Mouse (Mus musculus): ENCODE results near the gene Spink4. TPM values are rescaled to one million over a fixed set of nuclear protein-coding genes. Genes with fewer than 3 reads are reported as not detected.

Spink4 gene
- total and polyA plus RNA-seq, 2 experiments from 2014 or later, result 7.7 TPM; not detected in 1

- Histone ChIP-seq H3K36me3 (replicated peaks; ENCODE audit: control insufficient read depth, insufficient read depth, low read length) (peaks cover 54% of the 10 kb centered on the region), H3K4me2 (ENCODE audit: low read depth, low read length) (no peak overlapping the region)
- no peak for TF ChIP-seq CTCF (IDR thresholded peaks at IDR 0.05; ENCODE audit: low read depth)
- TF ChIP-seq EP300 (IDR thresholded peaks at IDR 0.05; ENCODE audit: low read depth), result no peak
These were observed 59.6 kb downstream of the Spink4 start for GRCm38 (mm10) chr4:40979430-40979829.

More at GRCm38 (mm10) chr4:40979430-40979829, 59.6 kb downstream of the Spink4 start:
- ATAC-seq (ENCODE audit: insufficient read depth, low read depth) (no peak), DNase-seq (ENCODE audit: low spot score) (no peak)
- Histone ChIP-seq H3K27me3 (ENCODE audit: control insufficient read depth, insufficient read depth, low read length) (no peaks in the 10 kb centered on the region), H3K4me3 (ENCODE audit: low read depth, low read length) (no peak overlapping the region), H3K9me3 (replicated peaks; ENCODE audit: control insufficient read depth, low read length) (no peaks in the 10 kb centered on the region), H3K9ac (replicated peaks; ENCODE audit: low read depth, low read length) (no peak overlapping the region), H3K27ac (ENCODE audit: low read depth) (no peak overlapping the region), H3K4me1 (ENCODE audit: control insufficient read depth, insufficient read depth) (peaks cover 7% of the 10 kb centered on the region)
- WGBS, result 86% methylated on average over 1 of the region's 1 CpGs

Other genes starting within 250 kb of the Spink4 start
- 4.5 and 18.9 TPM in 2 replicates for gene Aptx, start 216.9 kb upstream of the Spink4 start, total RNA-seq (2014; rRNA removed; ENCODE audit: low replicate concordance)
- gene Aptx, start 216.9 kb upstream of the Spink4 start, polyA plus RNA-seq (2015; fragmentation: Nextera tagmentation; extraction: Ambion mirVana), result 28.1 and 29.9 TPM in 2 replicates
- 20.9 and 27.7 TPM in 2 replicates for gene Dnaja1, start 197.9 kb upstream of the Spink4 start, total RNA-seq (2014; rRNA removed; ENCODE audit: low replicate concordance)
- gene Dnaja1, start 197.9 kb upstream of the Spink4 start, polyA plus RNA-seq (2015; fragmentation: Nextera tagmentation; extraction: Ambion mirVana), result 200 and 206 TPM in 2 replicates
- gene Smu1, start 162.1 kb upstream of the Spink4 start, total RNA-seq (2014; rRNA removed; ENCODE audit: low replicate concordance), result 56.4 and 86.6 TPM in 2 replicates
- 68.6 and 73.6 TPM in 2 replicates for gene Smu1, start 162.1 kb upstream of the Spink4 start, polyA plus RNA-seq (2015; fragmentation: Nextera tagmentation; extraction: Ambion mirVana)
- gene B4galt1, start 66.0 kb upstream of the Spink4 start, total RNA-seq (2014; rRNA removed; ENCODE audit: low replicate concordance), result 125 and 129 TPM in 2 replicates
- gene B4galt1, start 66.0 kb upstream of the Spink4 start, polyA plus RNA-seq (2015; fragmentation: Nextera tagmentation; extraction: Ambion mirVana), result 49.6 and 50.3 TPM in 2 replicates
- gene Bag1, start 28.2 kb downstream of the Spink4 start, total RNA-seq (2014; rRNA removed; ENCODE audit: low replicate concordance), result 77.3 and 98.8 TPM in 2 replicates
- 213 and 222 TPM in 2 replicates for gene Bag1, start 28.2 kb downstream of the Spink4 start, polyA plus RNA-seq (2015; fragmentation: Nextera tagmentation; extraction: Ambion mirVana)
- gene Chmp5, start 28.4 kb downstream of the Spink4 start, total RNA-seq (2014; rRNA removed; ENCODE audit: low replicate concordance), result 17.7 and 26.8 TPM in 2 replicates
- gene Chmp5, start 28.4 kb downstream of the Spink4 start, polyA plus RNA-seq (2015; fragmentation: Nextera tagmentation; extraction: Ambion mirVana), result 72.3 and 77.3 TPM in 2 replicates
- gene Nfx1, start 50.9 kb downstream of the Spink4 start, total RNA-seq (2014; rRNA removed; ENCODE audit: low replicate concordance), result 32.5 and 40.0 TPM in 2 replicates
- 27.2 and 27.6 TPM in 2 replicates for gene Nfx1, start 50.9 kb downstream of the Spink4 start, polyA plus RNA-seq (2015; fragmentation: Nextera tagmentation; extraction: Ambion mirVana)
- 8.9 and 20.6 TPM in 2 replicates for gene Aqp7, start 128.1 kb downstream of the Spink4 start, total RNA-seq (2014; rRNA removed; ENCODE audit: low replicate concordance)
- 10.0 and 10.8 TPM in 2 replicates for gene Aqp7, start 128.1 kb downstream of the Spink4 start, polyA plus RNA-seq (2015; fragmentation: Nextera tagmentation; extraction: Ambion mirVana)
- gene Aqp3, start 178.1 kb downstream of the Spink4 start, total RNA-seq (2014; rRNA removed; ENCODE audit: low replicate concordance), result 0.54 and 6.3 TPM in 2 replicates
- gene Aqp3, start 178.1 kb downstream of the Spink4 start, polyA plus RNA-seq (2015; fragmentation: Nextera tagmentation; extraction: Ambion mirVana), result 0.19 and 0.36 TPM in 2 replicates
- 15.0 and 39.8 TPM in 2 replicates for gene Nol6, start 204.4 kb downstream of the Spink4 start, total RNA-seq (2014; rRNA removed; ENCODE audit: low replicate concordance)
- gene Nol6, start 204.4 kb downstream of the Spink4 start, polyA plus RNA-seq (2015; fragmentation: Nextera tagmentation; extraction: Ambion mirVana), result 6.6 and 7.3 TPM in 2 replicates
- gene Ube2r2, start 215.7 kb downstream of the Spink4 start, total RNA-seq (2014; rRNA removed; ENCODE audit: low replicate concordance), result 43.7 and 48.9 TPM in 2 replicates
- 60.9 and 69.7 TPM in 2 replicates for gene Ube2r2, start 215.7 kb downstream of the Spink4 start, polyA plus RNA-seq (2015; fragmentation: Nextera tagmentation; extraction: Ambion mirVana)